Mouse (Mus musculus) liver, embryonic 15.5 days (tissue): ENCODE measurements around the gene Gm26620. TPM values are rescaled to one million over a fixed set of nuclear protein-coding genes. Genes with fewer than 3 reads are reported as not detected.
A peak's percentile ranks its signal among the peaks of the same experiment; 100 is the strongest.

ENCODE experiments used
- ATAC-seq: fragments of 200-750 bp; cut with Nextera tagmentation; 2 replicates; pipeline ENCODE4 v1.8.0; 2017; ENCODE audit warnings: moderate number of reproducible peaks, mild to moderate bottlenecking, moderate library complexity; ENCODE audit not compliant: insufficient read depth
- H3K27ac ChIP-seq: fragments of 300-500 bp; sonication (generic); replicated peaks from 2 replicates; pipeline ENCODE4 v1.5.1; 2015; ENCODE audit warnings: mild to moderate bottlenecking, inconsistent platforms
- H3K27me3 ChIP-seq: fragments of 300-500 bp; sonication (generic); 2 replicates; pipeline ENCODE4 v1.6.1; 2015; ENCODE audit warnings: mild to moderate bottlenecking, inconsistent platforms
- H3K36me3 ChIP-seq: fragments of 300-500 bp; sonication (generic); replicated peaks from 2 replicates; pipeline ENCODE4 v1.6.1; 2015; ENCODE audit warnings: moderate library complexity, mild to moderate bottlenecking, inconsistent platforms
- H3K4me1 ChIP-seq: fragments of 300-500 bp; sonication (generic); replicated peaks from 2 replicates; pipeline ENCODE4 v1.6.1; 2015; ENCODE audit warnings: inconsistent platforms
- H3K4me2 ChIP-seq: fragments of 300-500 bp; sonication (generic); 2 replicates; pipeline ENCODE4 v1.6.1; 2015; ENCODE audit warnings: moderate library complexity, mild to moderate bottlenecking, inconsistent platforms
- H3K4me3 ChIP-seq: fragments of 300-500 bp; sonication (generic); replicated peaks from 2 replicates; pipeline ENCODE4 v1.5.1; 2015; ENCODE audit warnings: mild to moderate bottlenecking, inconsistent platforms
- H3K9ac ChIP-seq: fragments of 300-500 bp; sonication (generic); 2 replicates; pipeline ENCODE4 v1.6.1; 2015; ENCODE audit warnings: moderate library complexity, mild to moderate bottlenecking, inconsistent platforms
- H3K9me3 ChIP-seq: fragments of 300-500 bp; sonication (generic); replicated peaks from 2 replicates; pipeline ENCODE4 v1.6.1; 2016; ENCODE audit warnings: inconsistent platforms
- WGBS: fragments of 180-500 bp; shearing (Covaris S2); methylation state at CpG from one replicate; pipeline ENCODE4 v1.1.7; 2015; ENCODE audit warnings: mixed read lengths; ENCODE audit not compliant: insufficient replicate concordance; 5-methylcytosine and 5-hydroxymethylcytosine counted together
- polyA plus RNA-seq: library from polyadenylated mRNA; unstranded; fragments of >200 nt; fragmentation: Nextera tagmentation; extraction: Ambion mirVana; gene quantifications from 2 replicates; pipeline ENCODE4 v1.2.1, GENCODE M21; 2015

Gm26620 gene
- polyA plus RNA-seq, 1 experiment from 2014 or later = 0.30 TPM

GRCm38 (mm10) chr1:170871961-170872360, 12.9 kb upstream of the Gm26620 start:
- WGBS = 83% methylated on average over 2 of the region's 2 CpGs

GRCm38 (mm10) chr1:170875676-170876075, 9.2 kb upstream of the Gm26620 start:
- H3K4me1 ChIP-seq = peaks cover 8% of the 10 kb centered on the region; the same call in 1 of the 2 replicates
- 67% methylated on average over 3 of the region's 3 CpGs for WGBS
- peaks cover 34% of the 10 kb centered on the region for H3K36me3 ChIP-seq
- no peak overlapping the region for H3K9ac ChIP-seq
- no peak overlapping the region for H3K4me2 ChIP-seq
- no peak for ATAC-seq
- no peak overlapping the region for H3K4me3 ChIP-seq
- H3K27me3 ChIP-seq = no peaks in the 10 kb centered on the region
- no peak overlapping the region for H3K27ac ChIP-seq
- H3K9me3 ChIP-seq = no peaks in the 10 kb centered on the region

More at GRCm38 (mm10) chr1:170871961-170872360, 12.9 kb upstream of the Gm26620 start:
- no peak overlapping the region for H3K27ac ChIP-seq
- no peak overlapping the region for H3K4me2 ChIP-seq
- no peak for ATAC-seq
- H3K9ac ChIP-seq = no peak overlapping the region
- H3K9me3 ChIP-seq = no peaks in the 10 kb centered on the region
- peaks cover 14% of the 10 kb centered on the region for H3K4me1 ChIP-seq
- H3K4me3 ChIP-seq = no peak overlapping the region
- 0 out of 2 replicates have a peak, but pooled peaks cover 16% of the 10 kb centered on the region for H3K36me3 ChIP-seq
- no peaks in the 10 kb centered on the region for H3K27me3 ChIP-seq

GRCm38 (mm10) chr1:170876906-170877305, 8.0 kb upstream of the Gm26620 start:
- no peak for ATAC-seq
- 83% methylated on average over 5 of the region's 5 CpGs for WGBS
- no peaks in the 10 kb centered on the region for H3K9me3 ChIP-seq
- H3K4me3 ChIP-seq = no peak overlapping the region
- H3K27ac ChIP-seq = no peak overlapping the region
- peaks cover 36% of the 10 kb centered on the region for H3K36me3 ChIP-seq
- H3K4me1 ChIP-seq = peaks cover 8% of the 10 kb centered on the region; the same call in 1 of the 2 replicates
- H3K4me2 ChIP-seq = no peak overlapping the region
- H3K27me3 ChIP-seq = no peaks in the 10 kb centered on the region
- no peak overlapping the region for H3K9ac ChIP-seq

- H3K4me3 ChIP-seq = no peak overlapping the region
- peak; percentile 27; the same call in 1 of the 2 replicates for ATAC-seq
Measured at GRCm38 (mm10) chr1:170882915-170883485, 1.9 kb upstream of the Gm26620 start.

GRCm38 (mm10) chr1:170884390-170884789, 475 bp upstream of the Gm26620 start:
- 17% methylated on average over 8 of the region's 8 CpGs for WGBS
- Histone ChIP-seq H3K4me1 (peaks cover 29% of the 10 kb centered on the region), H3K9me3 (no peaks in the 10 kb centered on the region), H3K27me3 (no peaks in the 10 kb centered on the region), H3K4me2 (peak overlapping the region; percentile 87), H3K27ac (peak overlapping the region; percentile 64; the same call in 1 of the 2 replicates), H3K9ac (peak overlapping the region; percentile 58), H3K36me3 (peaks cover 11% of the 10 kb centered on the region), H3K4me3 (peak overlapping the region; percentile 71)
- ATAC-seq = no peak

More at GRCm38 (mm10) chr1:170882915-170883485, 1.9 kb upstream of the Gm26620 start:
- Histone ChIP-seq H3K36me3 (peaks cover 20% of the 10 kb centered on the region), H3K4me1 (peaks cover 29% of the 10 kb centered on the region), H3K9me3 (no peaks in the 10 kb centered on the region), H3K9ac (no peak overlapping the region), H3K27ac (peak overlapping the region; percentile 58), H3K4me2 (peak overlapping the region; percentile 87), H3K27me3 (no peaks in the 10 kb centered on the region)
- WGBS = 63% methylated on average over 5 of the region's 5 CpGs

GRCm38 (mm10) chr1:170886044-170886458, 1.2 kb downstream of the Gm26620 start:
- H3K9ac ChIP-seq = no peak overlapping the region
- H3K4me1 ChIP-seq = peaks cover 29% of the 10 kb centered on the region
- H3K36me3 ChIP-seq = no peaks in the 10 kb centered on the region
- no peak for ATAC-seq
- WGBS = 12% methylated on average over 6 of the region's 6 CpGs
- no peak overlapping the region for H3K4me3 ChIP-seq
- no peaks in the 10 kb centered on the region for H3K27me3 ChIP-seq
- H3K9me3 ChIP-seq = no peaks in the 10 kb centered on the region
- no peak overlapping the region for H3K27ac ChIP-seq
- H3K4me2 ChIP-seq = peak overlapping the region; percentile 87

GRCm38 (mm10) chr1:170889310-170889709, 4.4 kb downstream of the Gm26620 start:
- no peak overlapping the region for H3K4me2 ChIP-seq
- no peaks in the 10 kb centered on the region for H3K27me3 ChIP-seq
- no peak overlapping the region for H3K9ac ChIP-seq
- 73% methylated on average over 4 of the region's 4 CpGs for WGBS
- no peak overlapping the region for H3K27ac ChIP-seq
- no peaks in the 10 kb centered on the region for H3K9me3 ChIP-seq
- no peak for ATAC-seq
- H3K36me3 ChIP-seq = no peaks in the 10 kb centered on the region
- no peak overlapping the region for H3K4me3 ChIP-seq
- peaks cover 20% of the 10 kb centered on the region for H3K4me1 ChIP-seq

GRCm38 (mm10) chr1:170891646-170892045, 6.8 kb downstream of the Gm26620 start:
- no peak overlapping the region for H3K27ac ChIP-seq
- no peaks in the 10 kb centered on the region; the same call in 1 of the 2 replicates for H3K27me3 ChIP-seq
- no peak for ATAC-seq
- H3K4me2 ChIP-seq = no peak overlapping the region
- no peak overlapping the region for H3K4me3 ChIP-seq
- 60% methylated on average over 2 of the region's 2 CpGs for WGBS
- H3K9me3 ChIP-seq = no peaks in the 10 kb centered on the region
- no peaks in the 10 kb centered on the region for H3K36me3 ChIP-seq
- H3K9ac ChIP-seq = no peak overlapping the region
- no peaks in the 10 kb centered on the region for H3K4me1 ChIP-seq

GRCm38 (mm10) chr1:170892279-170892678, 7.4 kb downstream of the Gm26620 start:
- no peaks in the 10 kb centered on the region for H3K36me3 ChIP-seq
- no peak overlapping the region for H3K4me2 ChIP-seq
- no peaks in the 10 kb centered on the region for H3K4me1 ChIP-seq
- no peaks in the 10 kb centered on the region for H3K9me3 ChIP-seq
- H3K4me3 ChIP-seq = no peak overlapping the region
- no peaks in the 10 kb centered on the region; the same call in 1 of the 2 replicates for H3K27me3 ChIP-seq
- H3K9ac ChIP-seq = no peak overlapping the region
- no peak overlapping the region for H3K27ac ChIP-seq
- no peak for ATAC-seq
- WGBS = 45% methylated on average over 1 of the region's 1 CpGs

- H3K9me3 ChIP-seq = no peaks in the 10 kb centered on the region
- 50% methylated on average over 9 of the region's 9 CpGs for WGBS
- no peaks in the 10 kb centered on the region for H3K36me3 ChIP-seq
- peaks cover 12% of the 10 kb centered on the region for H3K27me3 ChIP-seq
- H3K4me3 ChIP-seq = no peak overlapping the region
- H3K4me1 ChIP-seq = no peaks in the 10 kb centered on the region
- H3K9ac ChIP-seq = no peak overlapping the region
- H3K27ac ChIP-seq = no peak overlapping the region
- no peak for ATAC-seq
- no peak overlapping the region for H3K4me2 ChIP-seq
Measured at GRCm38 (mm10) chr1:170894603-170895602, 10.0 kb downstream of the Gm26620 start.

- no peak for ATAC-seq
- no peaks in the 10 kb centered on the region for H3K9me3 ChIP-seq
- H3K4me1 ChIP-seq = peaks cover 6% of the 10 kb centered on the region
- no peak overlapping the region for H3K4me2 ChIP-seq
- H3K36me3 ChIP-seq = no peaks in the 10 kb centered on the region
- no peak overlapping the region for H3K9ac ChIP-seq
- WGBS = 29% methylated on average over 5 of the region's 5 CpGs
- no peak overlapping the region for H3K27ac ChIP-seq
- peaks cover 13% of the 10 kb centered on the region for H3K27me3 ChIP-seq
- no peak overlapping the region for H3K4me3 ChIP-seq
Measured at GRCm38 (mm10) chr1:170896651-170897281, 11.9 kb downstream of the Gm26620 start.
